Mouse (Mus musculus) liver, postnatal 0 days (tissue): ENCODE results near the gene Ucn. TPM values are rescaled to one million over a fixed set of nuclear protein-coding genes. Genes with fewer than 3 reads are reported as not detected.
A peak's percentile ranks its signal among the peaks of the same experiment; 100 is the strongest.

Source experiments
- ATAC-seq: fragments of 200-750 bp; cut with Nextera tagmentation; 2 replicates; pipeline ENCODE4 v1.8.0; 2017; ENCODE audit warnings: mild to moderate bottlenecking, moderate library complexity
- DNase-seq: peaks from one replicate; pipeline ENCODE4 v3.0.0-alpha.2; 2016
- H3K27ac ChIP-seq: fragments of 300-500 bp; sonication (generic); 2 replicates; pipeline ENCODE4 v1.5.1; 2014; ENCODE audit warnings: antibody characterized with exemption, moderate library complexity, mild to moderate bottlenecking, low read depth
- H3K27me3 ChIP-seq: fragments of 300-500 bp; sonication (generic); 2 replicates; pipeline ENCODE4 v1.6.1; 2014; ENCODE audit warnings: low read length, control low read depth, mixed read lengths; ENCODE audit not compliant: insufficient read depth
- H3K36me3 ChIP-seq: fragments of 300-500 bp; sonication (generic); replicated peaks from 2 replicates; pipeline ENCODE4 v1.6.1; 2014; ENCODE audit warnings: mild to moderate bottlenecking, control low read depth, low read length, moderate library complexity, mixed read lengths; ENCODE audit not compliant: insufficient read depth
- H3K4me1 ChIP-seq: fragments of 300-500 bp; sonication (generic); 2 replicates; pipeline ENCODE4 v1.6.1; 2014; ENCODE audit warnings: antibody characterized with exemption, mild to moderate bottlenecking, control low read depth; ENCODE audit not compliant: insufficient read depth
- H3K4me2 ChIP-seq: fragments of 300-500 bp; sonication (generic); 2 replicates; pipeline ENCODE4 v1.6.1; 2014; ENCODE audit warnings: low read depth, mild to moderate bottlenecking, low read length, moderate library complexity, mixed read lengths
- H3K4me3 ChIP-seq: fragments of 300-500 bp; sonication (generic); 2 replicates; pipeline ENCODE4 v1.5.1; 2014; ENCODE audit warnings: low read depth, low read length
- H3K9ac ChIP-seq: fragments of 300-500 bp; sonication (generic); replicated peaks from 2 replicates; pipeline ENCODE4 v1.6.1; 2014; ENCODE audit warnings: mild to moderate bottlenecking, moderate library complexity
- H3K9me3 ChIP-seq: fragments of 300-500 bp; sonication (generic); 2 replicates; pipeline ENCODE4 v1.6.1; 2016; ENCODE audit warnings: mild to moderate bottlenecking, control low read depth, low read length, mixed read lengths
- CTCF ChIP-seq: sonication (generic); IDR thresholded peaks from 2 replicates; pipeline ENCODE4 v1.5.1; 2016; ENCODE audit warnings: antibody characterized with exemption, low read depth
- EP300 ChIP-seq: IDR thresholded peaks from 2 replicates; pipeline ENCODE4 v1.6.1; 2016; ENCODE audit warnings: antibody characterized with exemption, low read depth, mild to moderate bottlenecking
- WGBS: fragments of 180-500 bp; shearing (Covaris S2); extraction: QIAGEN DNeasy Blood & Tissue Kit; methylation state at CpG from one replicate; pipeline ENCODE4 v1.1.7; 2014; ENCODE audit not compliant: insufficient replicate concordance; 5-methylcytosine and 5-hydroxymethylcytosine counted together
- polyA plus RNA-seq: library from polyadenylated mRNA; unstranded; fragments of >200 nt; fragmentation: Nextera tagmentation; extraction: Ambion mirVana; gene quantifications from 2 replicates; pipeline ENCODE4 v1.2.1, GENCODE M21; 2015

The Ucn gene
- not detected in 2 replicates for polyA plus RNA-seq

- H3K9me3 ChIP-seq, result no peaks in the 10 kb centered on the region
- no peak within 1 kb of the TSS for H3K4me3 ChIP-seq
- no peak within 1 kb of the TSS for H3K4me2 ChIP-seq
- no peak for ATAC-seq
- H3K9ac ChIP-seq, result no peak within 1 kb of the TSS
- H3K4me1 ChIP-seq, result 0 out of 2 replicates have a peak, but pooled peaks cover 4% of the 10 kb centered on the region
- DNase-seq, result no peak
- TF ChIP-seq CTCF (no peak), EP300 (no peak)
- H3K36me3 ChIP-seq, result no peaks in the 10 kb centered on the region
- no peak within 1 kb of the TSS for H3K27ac ChIP-seq
- peaks cover 54% of the 10 kb centered on the region for H3K27me3 ChIP-seq
- WGBS, result 3% methylated on average over 47 of the region's 52 CpGs
Measured at GRCm38 (mm10) chr5:31138241-31138967, at the start of gene Ucn. TSS of gene Ucn (minus strand) at chr5:31138829.

GRCm38 (mm10) chr5:31183678-31184077 is 45.0 kb upstream of the Ucn start:
- Histone ChIP-seq H3K27ac (peak overlapping the region; percentile 23; the same call in 1 of the 2 replicates), H3K27me3 (no peaks in the 10 kb centered on the region), H3K4me3 (no peak overlapping the region), H3K4me1 (peaks cover 9% of the 10 kb centered on the region), H3K36me3 (peaks cover 13% of the 10 kb centered on the region), H3K4me2 (peak overlapping the region; percentile 9; the same call in 1 of the 2 replicates), H3K9ac (no peak overlapping the region), H3K9me3 (no peaks in the 10 kb centered on the region)
- 39% methylated on average over 4 of the region's 4 CpGs for WGBS
- ATAC-seq, result no peak
- TF ChIP-seq CTCF (no peak), EP300 (peak; percentile 62; the same call in 1 of the 2 replicates)
- DNase-seq, result no peak

DNA sequence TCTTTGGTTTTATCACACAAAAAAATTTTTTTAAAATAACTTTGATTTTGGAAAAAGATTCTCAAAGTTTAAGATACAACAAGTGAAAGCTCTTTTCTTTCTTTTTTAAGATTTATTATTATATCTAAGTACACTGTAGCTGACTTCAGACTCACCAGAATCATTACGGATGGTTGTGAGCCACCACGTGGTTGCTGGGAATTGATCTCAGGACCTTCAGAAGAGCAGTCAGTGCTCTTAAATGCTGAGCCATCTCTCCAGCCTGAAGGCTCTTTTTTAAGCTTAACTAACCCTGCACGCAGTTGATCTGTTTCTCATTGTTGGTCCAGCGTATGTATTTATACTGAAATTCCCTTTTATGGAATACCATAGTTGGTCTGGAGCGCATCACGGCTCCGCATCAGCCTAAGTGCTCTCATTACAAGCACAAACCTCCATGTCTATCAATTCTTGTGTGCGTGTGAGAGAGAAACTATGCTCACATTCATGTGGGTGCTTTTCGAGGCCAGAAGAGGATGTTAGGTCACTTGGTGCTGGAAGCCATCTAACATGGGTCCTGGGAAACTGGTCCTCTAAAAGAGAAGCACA is 42.6 kb upstream of the Ucn start:
- no peak overlapping the region for H3K27ac ChIP-seq
- no peak for DNase-seq
- ATAC-seq, result no peak
- H3K4me1 ChIP-seq, result peaks cover 14% of the 10 kb centered on the region
- H3K4me3 ChIP-seq, result no peak overlapping the region
- H3K9me3 ChIP-seq, result no peaks in the 10 kb centered on the region
- H3K36me3 ChIP-seq, result 0 out of 2 replicates have a peak, but pooled peaks cover 4% of the 10 kb centered on the region
- no peak for TF ChIP-seq EP300
- TF ChIP-seq CTCF, result no peak
- no peaks in the 10 kb centered on the region for H3K27me3 ChIP-seq
- H3K9ac ChIP-seq, result no peak overlapping the region
- 87% methylated on average over 9 of the region's 9 CpGs for WGBS
- peak overlapping the region; percentile 80; the same call in 1 of the 2 replicates for H3K4me2 ChIP-seq

- Histone ChIP-seq H3K4me1 (peaks cover 14% of the 10 kb centered on the region), H3K27ac (peak within 1 kb of the TSS; percentile 97), H3K4me2 (peak within 1 kb of the TSS; percentile 80), H3K9me3 (no peaks in the 10 kb centered on the region), H3K27me3 (no peaks in the 10 kb centered on the region), H3K4me3 (peak within 1 kb of the TSS; percentile 83), H3K9ac (peak within 1 kb of the TSS; percentile 80), H3K36me3 (0 out of 2 replicates have a peak, but pooled peaks cover 4% of the 10 kb centered on the region)
- DNase-seq (peak; percentile 94), ATAC-seq (peak; percentile 94)
- under 1% methylated on average over 59 of the region's 59 CpGs for WGBS
- TF ChIP-seq EP300 (peak; percentile 60; the same call in 1 of the 2 replicates), CTCF (peak; percentile 27; the same call in 1 of the 2 replicates)
Measured at GRCm38 (mm10) chr5:31179766-31180630, 41.4 kb upstream of the Ucn start, which contains the start of the genes Gm29609 and Gtf3c2. TSS of gene Gm29609 (minus strand) at chr5:31179911. TSS of gene Gtf3c2 (minus strand) at chr5:31180144.

GRCm38 (mm10) chr5:31179301-31179765 is 40.7 kb upstream of the Ucn start:
- H3K4me3 ChIP-seq, result peak overlapping the region; percentile 83
- H3K36me3 ChIP-seq, result peaks cover 7% of the 10 kb centered on the region
- ATAC-seq, result peak; percentile 59
- peaks cover 14% of the 10 kb centered on the region for H3K4me1 ChIP-seq
- H3K9ac ChIP-seq, result peak overlapping the region; percentile 80
- peak overlapping the region; percentile 80 for H3K4me2 ChIP-seq
- no peaks in the 10 kb centered on the region for H3K9me3 ChIP-seq
- WGBS, result 1% methylated on average over 25 of the region's 25 CpGs
- TF ChIP-seq EP300 (no peak), CTCF (no peak)
- peak overlapping the region; percentile 97 for H3K27ac ChIP-seq
- no peaks in the 10 kb centered on the region for H3K27me3 ChIP-seq
- DNase-seq, result peak; percentile 61
